Mouse (Mus musculus) spleen, adult 2 months (tissue): Measurements from ENCODE around the gene Pbx1.

ENCODE experiments used
- CTCF ChIP-seq: fragments of 200-500 bp; IDR thresholded peaks from 2 replicates; pipeline ENCODE4 v1.5.1; 2011; ENCODE audit warnings: mild to moderate bottlenecking, inconsistent platforms; ENCODE audit not compliant: insufficient read depth, insufficient read length, insufficient replicate concordance; ENCODE audit errors: extremely low read depth
- POLR2A ChIP-seq: fragments of 200-500 bp; IDR thresholded peaks from 2 replicates; pipeline ENCODE4 v1.6.1; 2011; ENCODE audit warnings: low read depth, low read length, inconsistent platforms

DNA sequence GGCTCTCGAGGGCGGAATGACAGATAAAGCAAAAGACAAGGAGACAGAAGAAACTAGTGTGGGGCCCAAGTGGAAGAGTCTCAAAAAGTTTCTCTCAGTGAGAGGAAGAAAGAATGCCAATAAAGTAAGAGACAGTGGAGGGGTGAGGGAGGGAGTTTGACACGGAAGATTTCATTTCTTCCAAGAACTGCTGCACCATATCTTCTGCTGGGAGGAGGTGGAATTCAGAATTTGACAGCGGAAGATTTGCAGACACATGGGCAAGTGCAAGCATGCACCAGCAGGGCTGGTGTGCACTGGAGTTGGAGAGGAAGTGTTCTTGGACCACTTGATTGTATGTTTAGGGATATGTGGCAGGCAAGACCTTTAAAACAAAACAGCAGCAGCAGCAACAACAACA, 163.8 kb downstream of the Pbx1 start:
- TF ChIP-seq CTCF (no peak), POLR2A (no peak)
